Mouse (Mus musculus) liver, postnatal 0 days (tissue): Measurements from ENCODE around the gene Eif5a2.

Experiments
- CTCF ChIP-seq: sonication (generic); IDR thresholded peaks from 2 replicates; pipeline ENCODE4 v1.5.1; 2016; ENCODE audit warnings: antibody characterized with exemption, low read depth
- EP300 ChIP-seq: IDR thresholded peaks from 2 replicates; pipeline ENCODE4 v1.6.1; 2016; ENCODE audit warnings: antibody characterized with exemption, low read depth, mild to moderate bottlenecking

DNA sequence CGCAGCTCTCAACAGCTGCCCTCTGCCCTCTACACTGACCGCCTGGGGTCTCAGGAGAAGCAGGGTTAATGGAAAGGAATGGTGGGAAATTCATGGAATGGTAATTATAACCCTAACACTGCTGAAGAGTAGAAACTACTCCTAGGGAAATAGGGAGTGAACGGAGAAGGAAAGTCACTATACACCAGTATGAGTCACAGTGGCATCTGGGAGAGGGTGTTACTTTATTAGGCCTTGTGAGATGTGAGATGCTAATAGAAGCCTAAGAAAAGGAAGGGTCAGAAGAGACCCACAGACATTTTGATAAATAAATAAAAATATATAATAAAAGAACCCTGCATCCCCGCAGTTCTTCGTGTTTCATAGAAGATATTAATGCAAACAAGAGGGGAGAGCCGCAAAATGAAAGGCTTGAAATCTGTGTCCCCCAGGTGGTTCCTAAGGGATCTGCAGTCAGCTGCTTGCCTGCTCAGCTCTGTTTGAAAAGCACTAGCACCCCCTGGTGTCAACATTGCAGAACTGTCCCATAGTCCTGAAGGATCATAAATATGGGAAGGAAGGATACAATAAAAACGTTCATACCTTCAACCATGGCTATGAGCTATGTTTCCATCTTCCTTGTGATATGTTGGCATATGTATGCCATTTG lies 35.1 kb upstream of the Eif5a2 start:
- TF ChIP-seq EP300: no peak
- peak; percentile 99 for TF ChIP-seq CTCF
